Mouse (Mus musculus): ENCODE measurements at regions not wholly inside any gene's neighbourhood (a gene's known extent, or its start where the extent isn't known, plus 50 kb on each side); places are given as distances from the start of the nearest gene placed in this dataset.

- Histone ChIP-seq H3K9me3 (ENCODE audit: control insufficient read depth, low read length) (no peaks in the 10 kb centered on the region), H3K27ac (replicated peaks; ENCODE audit: low read depth, low read length) (peak overlapping the region; percentile 72), H3K9ac (ENCODE audit: low read depth, low read length) (no peak overlapping the region), H3K36me3 (ENCODE audit: control insufficient read depth, insufficient read depth, low read length) (no peaks in the 10 kb centered on the region), H3K4me2 (ENCODE audit: low read depth, low read length) (no peak overlapping the region; the same call in 1 of the 2 replicates), H3K4me3 (ENCODE audit: low read depth, low read length) (no peak overlapping the region), H3K27me3 (replicated peaks; ENCODE audit: control insufficient read depth, insufficient read depth, low read length) (no peaks in the 10 kb centered on the region), H3K4me1 (ENCODE audit: control insufficient read depth, insufficient read depth, low read length) (peaks cover 5% of the 10 kb centered on the region; the same call in 1 of the 2 replicates)
- peak; percentile 89 for DNase-seq (ENCODE audit: low spot score)
- ATAC-seq (ENCODE audit: low read depth): peak; percentile 94
- WGBS: 52% methylated on average over 8 of the region's 8 CpGs
These were observed 89.6 kb upstream of the Gas2 start for GRCm38 (mm10) chr7:51771895-51772871.

DNA sequence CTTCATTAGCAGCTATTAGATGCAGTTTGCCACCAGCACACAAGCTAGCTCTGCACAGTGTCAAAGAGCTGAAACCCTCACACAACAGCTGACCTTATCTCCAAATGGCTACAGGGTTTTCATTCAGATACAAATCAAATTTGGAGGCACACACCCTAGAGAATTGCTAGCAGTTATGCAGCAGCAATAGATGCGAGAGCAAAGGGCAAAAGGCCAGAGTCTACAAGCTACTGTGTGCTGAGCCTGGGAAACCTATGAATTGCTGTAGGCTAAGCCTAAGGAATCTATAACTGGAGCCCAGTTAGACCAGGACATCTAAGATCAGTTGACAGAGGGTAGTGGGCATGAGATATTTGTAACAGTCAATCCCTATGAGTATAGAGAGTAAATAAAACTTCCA, 85.8 kb upstream of the Gas2 start:
- no peak overlapping the region for H3K4me2 ChIP-seq (ENCODE audit: low read depth, low read length)
- H3K4me3 ChIP-seq (ENCODE audit: low read depth, low read length): no peak overlapping the region
- no peaks in the 10 kb centered on the region for H3K27me3 ChIP-seq (replicated peaks; ENCODE audit: control insufficient read depth, insufficient read depth, low read length)
- H3K4me1 ChIP-seq (ENCODE audit: control insufficient read depth, insufficient read depth, low read length): peaks cover 5% of the 10 kb centered on the region; the same call in 1 of the 2 replicates
- DNase-seq (ENCODE audit: low spot score) (no peak), ATAC-seq (ENCODE audit: low read depth) (no peak)
- no peak overlapping the region for H3K27ac ChIP-seq (replicated peaks; ENCODE audit: low read depth, low read length)
- 56% methylated on average over 1 of the region's 1 CpGs for WGBS
- H3K36me3 ChIP-seq (ENCODE audit: control insufficient read depth, insufficient read depth, low read length): no peaks in the 10 kb centered on the region
- no peak overlapping the region for H3K9ac ChIP-seq (ENCODE audit: low read depth, low read length)
- no peaks in the 10 kb centered on the region for H3K9me3 ChIP-seq (ENCODE audit: control insufficient read depth, low read length)

DNA sequence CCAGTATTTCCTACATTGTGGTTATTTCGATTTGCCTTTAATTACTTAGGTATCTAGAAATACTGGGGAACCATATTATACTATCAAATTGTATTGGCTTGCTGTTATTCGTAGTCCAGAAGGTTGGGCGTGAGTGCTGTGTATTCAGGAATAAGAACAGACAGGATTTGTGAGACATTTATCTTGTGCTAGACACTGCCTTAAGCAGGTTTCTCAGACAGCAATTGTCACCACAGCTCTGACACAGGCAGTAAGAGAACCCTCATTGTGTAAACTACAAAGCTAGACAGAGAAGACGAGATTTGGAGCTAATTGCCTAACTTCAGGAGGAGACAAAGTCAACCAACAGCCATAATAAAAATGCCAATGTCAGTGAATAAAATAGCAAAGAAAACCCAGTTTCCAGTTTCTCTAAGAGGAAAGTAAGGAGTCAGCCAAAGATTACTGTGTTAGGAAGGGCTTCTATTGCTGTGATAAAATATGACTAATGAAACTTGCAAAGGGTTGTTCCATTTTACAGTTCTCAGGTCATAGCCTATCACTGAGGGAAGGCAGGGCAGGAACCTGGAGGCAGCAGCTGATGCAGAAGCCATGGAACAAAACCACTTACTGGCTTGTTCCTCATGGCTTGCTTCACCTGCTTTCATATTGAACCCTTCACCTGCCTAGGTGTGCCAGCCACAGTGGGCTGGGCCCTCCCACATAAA, 78.6 kb upstream of the Gas2 start:
- Histone ChIP-seq H3K9me3 (ENCODE audit: control insufficient read depth, low read length) (no peaks in the 10 kb centered on the region), H3K27ac (replicated peaks; ENCODE audit: low read depth, low read length) (no peak overlapping the region), H3K27me3 (replicated peaks; ENCODE audit: control insufficient read depth, insufficient read depth, low read length) (no peaks in the 10 kb centered on the region), H3K4me2 (ENCODE audit: low read depth, low read length) (no peak overlapping the region), H3K36me3 (ENCODE audit: control insufficient read depth, insufficient read depth, low read length) (no peaks in the 10 kb centered on the region), H3K4me1 (ENCODE audit: control insufficient read depth, insufficient read depth, low read length) (no peaks in the 10 kb centered on the region), H3K9ac (ENCODE audit: low read depth, low read length) (no peak overlapping the region), H3K4me3 (ENCODE audit: low read depth, low read length) (no peak overlapping the region)
- 80% methylated on average over 4 of the region's 4 CpGs for WGBS
- DNase-seq (ENCODE audit: low spot score): no peak
- ATAC-seq (ENCODE audit: low read depth): no peak; the same call in 1 of the 2 replicates

GRCm38 (mm10) chr7:51783923-51784686, 77.7 kb upstream of the Gas2 start:
- Histone ChIP-seq H3K9ac (ENCODE audit: low read depth, low read length) (no peak overlapping the region), H3K4me3 (ENCODE audit: low read depth, low read length) (no peak overlapping the region), H3K27me3 (replicated peaks; ENCODE audit: control insufficient read depth, insufficient read depth, low read length) (no peaks in the 10 kb centered on the region; the same call in 1 of the 2 replicates), H3K36me3 (ENCODE audit: control insufficient read depth, insufficient read depth, low read length) (no peaks in the 10 kb centered on the region), H3K9me3 (ENCODE audit: control insufficient read depth, low read length) (no peaks in the 10 kb centered on the region), H3K4me2 (ENCODE audit: low read depth, low read length) (no peak overlapping the region), H3K4me1 (ENCODE audit: control insufficient read depth, insufficient read depth, low read length) (no peaks in the 10 kb centered on the region), H3K27ac (replicated peaks; ENCODE audit: low read depth, low read length) (no peak overlapping the region)
- DNase-seq (ENCODE audit: low spot score) (peak; percentile 63), ATAC-seq (ENCODE audit: low read depth) (peak; percentile 76)
- 71% methylated on average over 14 of the region's 14 CpGs for WGBS

- peak; percentile 31 for DNase-seq (ENCODE audit: low spot score)
- ATAC-seq (ENCODE audit: low read depth): peak; percentile 44; the same call in 1 of the 2 replicates
- no peak overlapping the region for H3K4me2 ChIP-seq (ENCODE audit: low read depth, low read length)
- no peaks in the 10 kb centered on the region for H3K36me3 ChIP-seq (ENCODE audit: control insufficient read depth, insufficient read depth, low read length)
- H3K4me1 ChIP-seq (ENCODE audit: control insufficient read depth, insufficient read depth, low read length): no peaks in the 10 kb centered on the region
- no peak overlapping the region for H3K27ac ChIP-seq (replicated peaks; ENCODE audit: low read depth, low read length)
- H3K4me3 ChIP-seq (ENCODE audit: low read depth, low read length): no peak overlapping the region
- H3K27me3 ChIP-seq (replicated peaks; ENCODE audit: control insufficient read depth, insufficient read depth, low read length): no peaks in the 10 kb centered on the region; the same call in 1 of the 2 replicates
- H3K9me3 ChIP-seq (ENCODE audit: control insufficient read depth, low read length): no peaks in the 10 kb centered on the region
- WGBS: 71% methylated on average over 17 of the region's 17 CpGs
- H3K9ac ChIP-seq (ENCODE audit: low read depth, low read length): no peak overlapping the region
These were observed 70.9 kb upstream of the Gas2 start for GRCm38 (mm10) chr7:51790690-51791560.

- H3K9me3 ChIP-seq (ENCODE audit: control insufficient read depth, low read length): no peaks in the 10 kb centered on the region
- H3K9ac ChIP-seq (ENCODE audit: low read depth, low read length): no peak overlapping the region
- no peak overlapping the region for H3K4me3 ChIP-seq (ENCODE audit: low read depth, low read length)
- no peaks in the 10 kb centered on the region for H3K36me3 ChIP-seq (ENCODE audit: control insufficient read depth, insufficient read depth, low read length)
- H3K4me2 ChIP-seq (ENCODE audit: low read depth, low read length): no peak overlapping the region
- no peak for DNase-seq (ENCODE audit: low spot score)
- H3K27ac ChIP-seq (replicated peaks; ENCODE audit: low read depth, low read length): no peak overlapping the region
- no peak for ATAC-seq (ENCODE audit: low read depth)
- H3K27me3 ChIP-seq (replicated peaks; ENCODE audit: control insufficient read depth, insufficient read depth, low read length): no peaks in the 10 kb centered on the region; the same call in 1 of the 2 replicates
- H3K4me1 ChIP-seq (ENCODE audit: control insufficient read depth, insufficient read depth, low read length): no peaks in the 10 kb centered on the region
- 85% methylated on average over 3 of the region's 3 CpGs for WGBS
These were observed 70.3 kb upstream of the Gas2 start for GRCm38 (mm10) chr7:51791561-51791863.
